Mouse (Mus musculus) cerebellum, adult (tissue): Measurements from ENCODE around the gene Tomm6.
"Not testable (repeated sequence)": the region's sequence is repeated elsewhere in the genome, so short reads cannot be mapped to it uniquely, and the experiment has no call there.

Source experiments
- ATAC-seq: cut with Nextera tagmentation; 2 replicates; pipeline ENCODE4 v1.9.2; 2017; ENCODE audit warnings: mild to moderate bottlenecking, moderate library complexity, mixed read lengths; ENCODE audit not compliant: insufficient number of reproducible peaks, low FRiP score, low TSS enrichment

Gene Tomm6

DNA sequence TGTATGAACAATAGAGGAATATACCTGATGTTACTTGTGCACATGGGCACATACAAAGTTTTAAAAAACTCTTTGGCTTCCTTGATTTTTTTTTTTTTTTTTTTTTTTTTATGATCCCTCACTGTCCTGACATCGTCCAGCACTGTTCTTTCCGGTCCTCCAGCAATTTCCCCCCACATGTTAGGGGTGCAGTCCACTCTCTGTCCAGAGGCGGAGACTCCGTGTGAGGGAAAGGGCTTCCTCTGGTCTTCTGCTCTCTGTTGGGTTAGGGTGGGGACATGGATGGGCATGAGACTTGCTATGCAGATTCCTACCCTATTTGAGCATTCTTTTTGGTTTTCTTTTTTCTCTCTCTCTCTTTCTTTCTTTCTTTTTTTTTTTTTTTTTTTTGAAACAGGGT lies 30.3 kb downstream of the Tomm6 start:
- ATAC-seq = no peak

DNA sequence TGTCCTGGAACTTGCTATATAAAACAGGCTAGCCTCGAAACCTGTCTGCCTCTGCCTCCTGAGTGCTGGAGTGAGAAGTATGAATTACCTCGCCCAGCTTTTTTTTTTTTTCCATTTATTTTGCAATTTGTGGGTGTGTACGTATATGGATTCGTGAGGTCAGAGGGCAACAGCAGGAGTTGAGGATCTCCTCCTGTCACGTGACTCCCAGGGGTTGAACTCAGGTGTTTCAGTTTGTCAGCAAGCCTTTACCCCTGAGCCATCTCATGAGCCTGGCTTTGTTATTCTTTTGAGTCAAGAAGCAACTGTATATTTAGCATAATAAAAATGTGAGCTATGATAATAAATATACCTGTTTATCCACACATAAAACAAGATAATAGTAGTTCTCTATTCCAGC lies 32.5 kb downstream of the Tomm6 start:
- no peak for ATAC-seq

DNA sequence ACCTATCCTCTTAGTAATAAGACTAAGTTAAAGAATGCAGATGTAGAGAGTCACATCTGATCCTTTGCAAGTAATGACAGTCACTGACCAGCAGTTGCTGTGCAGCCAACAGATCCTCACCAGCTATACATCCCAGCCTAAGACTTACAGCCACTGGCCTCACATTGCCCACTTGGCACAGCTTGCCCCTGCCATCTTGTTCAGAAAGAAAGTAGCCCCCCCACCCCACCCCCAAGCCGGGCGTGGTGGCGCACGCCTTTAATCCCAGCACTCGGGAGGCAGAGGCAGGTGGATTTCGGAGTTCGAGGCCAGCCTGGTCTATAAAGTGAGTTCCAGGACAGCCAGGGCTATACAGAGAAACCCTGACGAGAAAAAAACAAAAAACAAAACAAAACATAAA lies 33.8 kb downstream of the Tomm6 start:
- not testable (repeated sequence) for ATAC-seq

DNA sequence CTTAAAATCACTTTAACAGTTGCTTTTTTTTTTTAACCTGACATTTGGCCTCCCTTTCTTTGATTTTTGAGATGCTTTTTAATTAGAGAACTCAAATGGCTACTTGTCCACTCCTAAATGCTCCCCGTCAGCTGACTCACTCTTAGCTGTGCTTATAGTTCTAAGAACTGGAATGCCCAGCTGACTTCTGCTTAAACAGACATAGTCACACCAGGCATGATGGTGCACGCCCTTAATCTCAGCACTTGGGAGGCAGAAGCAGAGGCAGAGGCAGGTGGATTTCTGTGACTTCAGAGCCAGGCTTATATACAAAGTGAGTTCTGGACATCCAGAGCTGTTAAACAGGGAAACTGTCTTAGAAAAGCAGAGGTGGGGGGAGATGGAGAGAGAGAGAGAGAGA lies 36.2 kb downstream of the Tomm6 start:
- ATAC-seq = no peak

DNA sequence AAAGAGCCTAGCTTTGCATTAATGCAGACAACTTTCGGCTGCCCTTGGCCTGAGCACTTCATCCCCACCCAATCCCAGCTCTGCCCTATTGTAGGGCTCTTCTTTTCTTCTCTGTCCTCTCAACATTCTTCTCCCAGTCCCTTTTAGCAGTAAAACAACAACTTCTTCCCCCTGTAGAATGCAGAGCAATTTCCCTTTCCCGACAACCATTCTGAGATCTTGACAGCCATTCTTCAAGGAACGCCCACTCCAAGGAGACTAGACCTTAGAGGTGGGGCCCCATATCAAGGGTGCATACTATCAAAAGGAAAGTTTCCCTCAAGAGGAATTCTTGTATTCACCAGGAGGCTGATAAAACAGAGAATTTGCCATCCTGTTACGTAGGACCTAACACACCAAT lies 39.2 kb downstream of the Tomm6 start:
- no peak for ATAC-seq

DNA sequence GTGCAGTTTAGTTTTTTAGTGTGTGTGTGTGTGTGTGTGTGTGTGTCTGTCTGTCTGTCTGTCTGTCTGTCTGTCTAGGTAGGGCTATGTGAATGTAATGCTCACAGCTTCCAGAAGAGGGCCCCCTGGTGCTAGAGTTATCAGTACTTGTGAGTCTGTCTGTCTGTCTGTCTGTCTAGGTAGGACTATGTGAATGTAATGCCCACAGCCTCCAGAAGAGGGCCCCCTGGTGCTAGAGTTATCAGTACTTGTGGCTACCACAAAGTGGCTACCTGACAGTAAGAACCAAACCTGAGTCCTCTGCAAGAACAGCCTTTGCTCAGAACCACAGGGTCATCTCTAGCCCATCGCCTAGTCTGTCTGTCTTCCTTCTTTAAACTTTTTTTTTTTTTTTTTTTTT lies 41.5 kb downstream of the Tomm6 start:
- no peak for ATAC-seq

DNA sequence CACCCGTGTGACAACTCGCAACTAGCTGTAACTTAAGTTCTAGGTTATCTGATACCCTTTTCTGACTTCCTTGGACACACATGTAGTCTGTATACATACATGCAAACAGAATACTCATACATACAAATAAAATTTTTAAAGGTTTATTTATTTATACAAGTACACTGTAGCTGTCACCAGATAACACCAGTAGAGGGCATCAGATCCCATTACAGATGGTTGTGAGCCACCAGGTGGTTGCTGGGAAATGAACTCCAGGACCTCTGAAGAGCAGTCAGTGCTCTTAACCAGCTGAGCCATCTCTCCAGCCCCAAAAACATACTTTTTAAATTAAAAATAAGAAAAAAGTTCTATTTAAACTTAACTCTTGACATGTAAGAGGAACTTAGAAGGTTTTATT lies 45.2 kb downstream of the Tomm6 start:
- ATAC-seq = no peak
